Mouse (Mus musculus): ENCODE measurements at regions not wholly inside any gene's neighbourhood (a gene's known extent, or its start where the extent isn't known, plus 50 kb on each side); places are given as distances from the start of the nearest gene placed in this dataset.

DNA sequence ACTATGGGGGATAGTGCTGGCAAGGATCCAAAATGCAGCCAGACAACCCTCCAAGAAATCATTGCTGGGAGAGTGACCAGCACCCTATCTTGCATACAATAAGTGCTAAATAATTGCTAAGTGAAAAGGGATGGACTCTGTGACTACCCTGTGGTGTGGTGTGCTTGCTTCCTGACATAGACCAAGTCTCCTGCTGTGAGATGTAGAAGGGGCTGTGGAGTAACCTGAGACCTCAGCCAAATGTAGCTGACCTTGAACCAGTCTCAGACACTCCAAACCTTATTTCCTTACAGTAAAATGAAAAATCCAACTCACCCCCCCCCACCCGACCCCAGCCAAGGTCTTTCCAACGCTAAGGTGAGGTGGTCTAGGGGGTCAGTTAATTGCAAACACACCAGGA lies 221.2 kb upstream of the 4931429L15Rik start:
- DNase-seq (ENCODE audit: low read depth, low spot score): no peak

DNA sequence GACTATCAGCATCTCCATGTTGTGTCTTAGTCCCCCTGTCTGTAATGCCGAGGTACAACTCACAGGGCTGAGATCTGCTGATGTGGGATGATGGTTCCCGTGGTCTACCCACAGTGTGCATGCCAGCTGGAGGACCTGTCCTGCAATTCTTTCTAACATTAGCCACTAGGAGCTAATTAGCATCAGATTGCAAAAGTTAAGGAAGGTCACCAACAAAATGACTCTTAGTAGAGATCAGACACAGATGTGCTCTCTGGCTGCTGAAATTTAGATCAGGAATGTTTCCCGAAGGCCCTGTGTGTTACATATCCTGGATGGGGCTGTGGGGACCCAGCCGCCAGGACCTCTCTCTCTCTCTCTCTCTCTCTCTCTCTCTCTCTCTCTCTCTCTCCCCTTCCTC lies 218.8 kb upstream of the 4931429L15Rik start:
- no peak for DNase-seq (ENCODE audit: low read depth, low spot score)

DNA sequence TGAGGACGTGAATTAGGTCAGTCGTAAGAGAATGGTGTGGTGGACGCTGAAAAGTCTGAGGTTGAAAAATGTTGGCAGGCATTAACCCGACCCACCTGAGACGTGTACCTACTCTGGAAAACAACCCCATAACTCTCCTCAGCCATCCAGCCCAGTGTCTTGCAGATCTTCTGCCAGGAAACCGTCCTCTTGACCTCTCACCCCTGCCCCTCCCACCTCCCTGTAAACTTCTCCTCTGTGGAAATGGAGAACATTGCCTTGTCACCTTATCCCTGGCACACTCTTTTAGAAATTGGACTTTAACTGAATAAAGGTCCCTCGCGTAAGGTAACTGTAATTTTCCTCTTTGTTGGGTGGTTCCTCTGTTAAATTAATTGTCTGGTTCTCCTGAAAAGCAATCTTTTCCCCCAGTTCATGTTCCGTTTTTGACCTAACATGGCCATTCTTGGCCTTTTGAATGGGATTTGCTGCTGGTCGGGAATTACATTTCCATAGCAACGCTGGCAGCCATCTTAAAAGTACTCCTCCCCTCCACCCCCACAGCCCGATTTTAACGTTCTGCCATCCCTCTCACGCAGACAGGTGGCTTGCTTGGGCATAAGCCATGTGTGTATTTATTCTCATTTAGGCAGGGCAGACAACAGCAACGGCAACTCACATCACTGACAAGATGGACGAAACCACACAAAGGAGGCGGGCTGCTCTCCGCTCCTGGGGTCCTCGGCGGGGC lies 196.8 kb upstream of the 4931429L15Rik start:
- peak; percentile 55 for DNase-seq (ENCODE audit: low read depth, low spot score)

DNA sequence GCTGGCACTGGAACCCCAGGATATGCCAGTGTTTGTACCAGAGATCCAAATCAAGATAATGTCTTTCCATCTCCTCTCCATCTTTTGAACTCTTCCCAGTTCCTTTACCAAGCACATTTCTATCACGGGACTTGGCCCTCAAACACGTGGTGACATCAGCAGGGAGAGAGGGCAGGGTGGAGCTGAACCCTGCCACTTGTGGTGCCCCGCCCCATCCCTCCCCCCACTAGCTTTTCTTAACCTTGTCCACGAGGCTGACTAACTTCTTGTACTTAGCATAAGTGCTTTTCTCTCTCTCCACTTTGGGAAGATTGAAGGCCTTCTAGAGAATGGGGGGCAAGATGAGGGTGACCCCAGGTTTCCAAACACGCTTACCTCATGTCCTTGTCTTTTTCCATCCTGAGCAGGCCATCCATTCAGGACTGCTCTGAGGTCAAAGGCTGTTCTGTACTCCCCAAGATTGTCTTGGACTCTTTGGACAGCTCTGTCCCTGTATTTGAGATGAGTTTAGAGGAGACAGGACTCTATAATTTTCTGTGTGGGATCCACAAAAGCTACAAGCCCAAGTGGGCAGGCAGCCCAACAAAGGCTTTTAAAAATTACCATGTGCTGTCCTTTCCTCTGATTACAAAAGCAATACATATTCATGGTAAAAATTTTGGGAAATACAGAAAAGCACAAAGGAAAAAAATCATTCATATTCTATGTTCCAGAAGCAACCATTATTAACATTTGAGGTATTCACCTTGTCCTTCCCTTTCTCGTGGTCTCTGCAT lies 192.7 kb upstream of the 4931429L15Rik start:
- DNase-seq (ENCODE audit: low read depth, low spot score): no peak

DNA sequence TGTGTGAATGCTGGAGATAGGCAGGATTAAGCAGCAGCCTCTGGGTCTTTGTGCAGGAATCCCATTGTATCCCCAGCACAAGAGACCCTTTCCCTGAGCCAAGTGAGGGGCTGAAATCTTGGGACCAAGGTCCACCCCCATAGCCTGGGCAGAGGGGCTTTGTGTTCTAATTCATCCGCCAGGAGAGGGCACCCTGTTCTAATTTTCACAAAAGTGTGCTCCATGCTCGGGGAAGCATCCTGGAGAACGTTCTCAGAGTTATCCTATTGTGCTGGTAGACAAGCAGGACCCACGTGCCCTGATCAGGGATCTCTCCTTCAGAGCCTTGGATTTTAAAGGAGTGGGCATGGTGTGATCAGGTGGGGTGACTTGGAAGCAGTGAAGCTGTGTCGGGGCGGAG lies 191.5 kb upstream of the 4931429L15Rik start:
- DNase-seq (ENCODE audit: low read depth, low spot score): peak; percentile 58

DNA sequence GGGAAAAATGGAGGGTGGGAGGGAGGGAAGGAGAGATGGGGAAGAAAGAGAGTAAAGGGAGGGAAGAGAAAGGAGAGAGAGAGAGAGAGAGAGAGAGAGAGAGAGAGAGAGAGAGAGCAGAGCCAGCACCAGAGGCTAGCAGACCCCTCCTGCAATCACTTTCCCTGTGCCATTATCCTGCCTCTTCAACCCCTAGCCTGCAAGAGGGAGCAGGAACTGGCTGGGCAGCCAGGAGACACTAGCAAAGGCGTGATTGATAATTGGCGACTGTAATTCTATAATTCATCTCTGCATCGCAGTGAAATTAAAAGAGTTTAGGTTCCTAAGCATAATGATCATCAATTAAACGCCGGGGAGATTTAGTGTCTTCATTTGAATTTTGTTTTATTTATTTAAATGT lies 190.1 kb upstream of the 4931429L15Rik start:
- no peak for DNase-seq (ENCODE audit: low read depth, low spot score)

DNA sequence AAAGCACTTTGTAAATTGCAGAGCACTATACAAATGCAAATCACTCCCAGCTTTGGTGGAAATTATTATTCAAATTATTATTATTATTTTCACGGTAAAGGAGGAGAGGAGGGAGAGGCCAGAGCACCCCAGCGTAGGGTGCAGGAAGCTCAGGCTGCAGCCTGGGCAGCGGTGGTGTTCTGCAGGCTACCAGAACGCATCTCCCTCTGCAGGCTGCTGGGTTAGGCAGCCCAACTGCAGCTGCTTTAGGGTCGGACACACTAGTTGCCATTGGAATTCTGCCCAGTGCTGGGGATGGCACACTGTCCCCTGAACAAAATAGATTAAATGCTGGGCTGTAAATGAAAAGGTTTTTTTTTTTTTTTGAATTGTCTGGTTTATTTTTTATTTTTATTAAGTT lies 189.7 kb upstream of the 4931429L15Rik start:
- peak; percentile 10 for DNase-seq (ENCODE audit: low read depth, low spot score)

DNA sequence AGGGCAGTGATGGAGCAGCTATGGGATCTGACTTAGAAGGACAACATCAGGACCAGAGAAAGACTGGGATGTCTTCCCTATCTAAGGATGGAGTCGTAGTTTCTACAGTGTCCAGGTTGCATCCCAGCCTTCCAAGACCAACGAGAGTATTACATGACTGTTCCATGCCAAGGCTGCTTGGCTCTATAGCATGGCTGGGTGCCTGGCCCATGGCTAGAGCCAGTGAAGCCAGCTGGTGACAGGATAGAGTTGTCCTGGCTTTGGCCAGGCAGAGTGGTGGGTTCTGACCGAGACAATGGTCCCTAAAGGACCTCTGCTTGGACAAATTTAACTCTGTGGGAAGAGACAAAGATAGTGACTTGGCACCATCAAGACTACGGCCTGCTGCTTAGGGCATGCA lies 187.2 kb upstream of the 4931429L15Rik start:
- peak; percentile 67 for DNase-seq (ENCODE audit: low read depth, low spot score)

DNA sequence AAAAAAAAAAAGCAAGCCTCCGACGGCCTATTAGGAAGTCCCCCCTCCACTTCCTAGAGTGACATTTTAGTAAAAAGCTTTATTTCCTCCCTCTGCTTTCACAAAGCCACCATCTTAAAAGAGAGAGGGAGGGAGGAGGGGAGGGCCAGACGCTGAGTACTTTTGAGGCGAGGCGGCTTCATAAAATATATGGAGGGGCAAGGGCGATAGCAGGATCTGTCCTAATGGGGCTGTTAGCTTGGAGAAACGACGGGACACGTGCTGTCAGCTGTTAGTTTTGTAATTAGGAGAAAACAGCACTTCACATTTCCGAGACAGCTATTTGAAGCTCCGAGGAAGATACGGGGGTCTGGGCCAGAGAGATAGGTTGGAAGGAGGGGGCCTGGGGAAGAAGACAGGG lies 184.8 kb upstream of the 4931429L15Rik start:
- no peak for DNase-seq (ENCODE audit: low read depth, low spot score)

DNA sequence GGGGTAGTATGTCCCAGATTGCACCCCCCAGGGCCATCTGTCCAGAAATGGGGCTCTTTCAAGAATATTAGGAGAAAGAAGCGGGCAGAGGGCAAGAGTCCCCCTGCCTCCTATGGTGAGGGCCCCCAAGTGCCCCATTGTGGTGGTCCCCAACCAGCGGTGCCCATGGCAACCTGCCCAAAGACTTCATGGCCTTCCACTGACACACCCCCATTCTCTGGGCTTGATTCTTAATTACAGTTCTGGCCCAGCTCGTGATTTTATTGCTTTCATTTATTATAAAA lies 184.3 kb upstream of the 4931429L15Rik start:
- DNase-seq (ENCODE audit: low read depth, low spot score): no peak

DNA sequence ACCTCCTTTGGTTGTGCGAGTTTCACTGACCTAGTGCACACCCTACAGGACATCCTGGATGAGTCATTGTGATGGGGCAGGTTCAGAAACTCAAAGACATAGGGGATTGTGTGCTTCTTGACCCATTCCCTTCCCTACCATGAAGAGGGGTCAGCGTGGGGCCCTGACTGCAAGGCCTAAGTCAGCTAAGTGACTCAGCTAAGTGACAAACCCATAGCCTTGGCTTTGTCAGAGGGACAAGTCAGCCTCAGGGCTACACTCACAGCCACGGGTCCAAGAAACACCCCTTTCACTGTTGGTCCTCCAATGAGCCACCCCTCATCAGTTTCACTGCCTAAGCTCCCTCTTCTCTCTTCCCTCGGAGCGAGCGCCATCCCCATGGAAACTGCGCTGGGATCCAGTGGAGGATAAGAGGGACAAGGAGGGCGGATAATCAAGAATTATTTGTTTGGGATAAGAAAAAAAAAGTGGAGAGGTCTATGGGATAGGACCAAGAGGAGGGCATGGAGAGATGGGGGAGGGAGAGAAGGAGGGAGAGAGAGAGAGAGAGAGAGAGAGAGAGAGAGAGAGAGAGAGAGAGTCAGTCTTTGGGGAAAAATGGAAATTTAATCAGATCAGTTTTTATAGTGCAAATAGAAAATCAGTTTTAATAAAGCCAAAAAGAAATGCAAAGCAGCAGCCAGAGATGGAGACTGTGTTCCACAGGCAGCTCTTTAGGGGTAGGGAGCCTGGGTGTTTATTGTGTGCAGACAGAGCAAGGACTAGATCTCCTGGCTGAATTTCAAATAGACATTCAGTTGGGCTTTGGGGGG lies 183.7 kb upstream of the 4931429L15Rik start:
- no peak for DNase-seq (ENCODE audit: low read depth, low spot score)

DNA sequence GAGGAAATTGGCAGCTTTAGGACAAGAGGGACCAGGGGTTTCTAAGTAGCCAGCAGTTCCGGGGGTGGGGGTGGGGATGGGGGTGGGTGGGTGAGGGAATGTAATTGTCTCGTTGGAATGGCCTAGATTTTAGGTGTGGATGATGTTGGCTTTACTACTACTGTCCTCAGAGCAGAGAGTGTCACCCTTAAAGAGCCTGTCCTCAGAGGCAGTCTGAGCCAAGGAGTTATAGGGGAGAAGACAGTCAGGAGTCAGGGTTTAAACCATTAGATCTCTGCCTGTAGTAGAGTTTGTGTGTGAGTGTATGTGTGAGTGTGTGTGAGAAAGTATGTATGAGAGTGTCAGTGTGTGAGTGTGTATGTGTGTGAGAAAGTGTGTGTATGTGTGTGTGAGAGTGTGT lies 179.6 kb upstream of the 4931429L15Rik start:
- no peak for DNase-seq (ENCODE audit: low read depth, low spot score)

DNA sequence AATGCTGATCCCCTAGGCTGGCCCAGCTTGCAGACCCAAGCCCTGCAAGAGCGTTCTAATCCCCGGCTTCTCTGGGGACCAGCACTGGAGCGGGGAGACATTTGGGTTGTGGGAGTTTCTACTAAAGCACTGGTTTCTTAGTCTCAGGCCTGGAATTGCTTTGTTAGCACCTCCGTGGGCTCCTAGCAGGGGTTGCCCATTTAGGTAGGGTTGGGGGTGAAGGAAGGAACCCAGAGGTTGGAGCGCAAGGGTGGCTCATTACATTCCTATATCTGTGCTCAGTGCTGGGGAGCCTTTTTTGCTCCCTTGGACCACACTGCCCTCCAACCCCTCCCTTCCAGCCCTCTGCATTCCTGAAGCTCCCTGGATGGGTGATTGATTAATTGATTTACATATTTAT lies 179.1 kb upstream of the 4931429L15Rik start:
- DNase-seq (ENCODE audit: low read depth, low spot score): no peak

DNA sequence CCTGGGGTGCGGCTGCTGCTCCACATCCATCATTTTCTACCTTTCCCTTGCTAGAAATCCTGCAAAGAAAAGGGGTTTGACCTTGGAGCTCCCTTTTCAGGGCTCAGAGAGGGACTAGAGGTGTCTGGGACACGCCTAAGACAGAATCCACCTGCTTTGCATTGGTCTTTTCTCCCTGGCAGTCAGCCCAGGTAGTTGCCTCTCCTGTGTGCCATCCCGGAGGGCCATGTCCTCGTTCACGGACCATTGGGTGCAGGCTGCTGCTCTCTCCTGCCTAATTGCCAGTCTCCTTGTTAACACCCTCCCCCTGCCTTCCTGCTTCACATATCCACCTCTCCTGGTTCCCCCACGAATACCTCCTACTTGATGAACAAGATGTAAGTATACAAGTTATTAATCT lies 175.5 kb upstream of the 4931429L15Rik start:
- no peak for DNase-seq (ENCODE audit: low read depth, low spot score)

DNA sequence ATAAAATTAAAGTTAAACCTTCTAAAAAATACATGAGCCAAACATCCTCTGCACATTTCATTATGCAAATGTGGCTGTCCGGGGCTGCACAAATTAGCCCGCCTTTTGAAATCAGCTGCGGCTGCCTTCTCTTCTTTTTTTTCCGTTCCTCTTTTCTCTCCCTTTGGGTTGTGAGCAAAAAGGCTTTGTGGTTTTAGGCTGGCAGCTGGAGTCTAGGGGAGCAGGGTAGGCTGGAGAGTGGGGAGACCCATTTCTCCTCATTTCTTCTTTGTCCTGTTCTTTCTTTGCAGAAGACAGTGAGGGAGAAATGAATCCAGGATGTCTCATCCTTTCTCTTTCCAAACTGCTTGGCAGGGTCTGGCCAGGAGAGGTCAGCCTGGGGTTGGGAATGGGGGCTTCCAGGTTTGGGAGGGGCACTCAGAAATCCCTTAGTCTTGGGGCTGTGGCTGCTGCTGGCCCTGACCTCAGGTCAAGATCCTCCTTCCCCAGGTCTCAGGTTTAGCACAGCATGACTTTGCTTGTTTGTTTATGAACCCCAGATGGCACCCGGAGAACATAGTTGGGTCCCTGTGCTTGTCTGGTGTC lies 163.2 kb upstream of the 4931429L15Rik start:
- DNase-seq (ENCODE audit: low read depth, low spot score): no peak

DNA sequence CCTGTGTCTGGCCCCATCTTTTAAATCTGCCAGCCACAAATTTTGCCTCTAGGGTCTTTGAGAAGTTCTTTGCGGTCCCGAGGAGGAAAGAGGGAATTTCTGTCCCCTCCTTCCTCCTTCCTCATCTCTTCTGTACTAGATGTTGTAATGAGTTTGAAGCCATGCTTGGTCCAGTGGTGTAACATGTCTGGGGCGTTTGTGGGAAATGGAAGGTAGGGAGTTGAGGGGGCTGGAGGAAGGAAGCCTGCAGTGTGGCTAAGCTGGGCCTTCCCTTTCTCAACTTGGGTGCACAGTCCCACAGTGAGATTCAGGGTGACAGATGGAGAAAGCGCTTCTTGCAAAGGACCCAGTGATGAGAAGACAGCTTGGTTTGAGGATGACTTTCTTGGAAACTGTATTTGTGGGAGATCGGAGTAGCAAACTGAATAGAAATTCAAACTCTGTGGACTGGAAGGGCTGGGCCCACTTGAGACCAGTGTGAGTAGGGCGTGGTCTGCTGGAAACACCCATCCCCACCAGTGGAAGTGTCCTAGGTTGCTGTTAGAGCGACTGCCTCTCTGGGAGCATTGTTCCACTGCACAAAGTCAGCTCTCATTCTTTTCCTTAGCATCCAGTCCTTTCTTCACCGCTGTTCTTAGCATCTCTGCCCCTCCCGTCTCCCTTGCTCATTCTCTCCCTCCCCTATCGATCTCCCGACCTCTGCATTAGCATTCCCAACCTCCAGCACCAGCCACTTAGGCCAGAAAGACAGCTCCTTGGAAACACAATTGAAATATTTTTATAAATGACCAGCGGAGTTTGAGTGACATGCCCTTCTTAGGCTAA lies 162.5 kb upstream of the 4931429L15Rik start:
- DNase-seq (ENCODE audit: low read depth, low spot score): no peak

DNA sequence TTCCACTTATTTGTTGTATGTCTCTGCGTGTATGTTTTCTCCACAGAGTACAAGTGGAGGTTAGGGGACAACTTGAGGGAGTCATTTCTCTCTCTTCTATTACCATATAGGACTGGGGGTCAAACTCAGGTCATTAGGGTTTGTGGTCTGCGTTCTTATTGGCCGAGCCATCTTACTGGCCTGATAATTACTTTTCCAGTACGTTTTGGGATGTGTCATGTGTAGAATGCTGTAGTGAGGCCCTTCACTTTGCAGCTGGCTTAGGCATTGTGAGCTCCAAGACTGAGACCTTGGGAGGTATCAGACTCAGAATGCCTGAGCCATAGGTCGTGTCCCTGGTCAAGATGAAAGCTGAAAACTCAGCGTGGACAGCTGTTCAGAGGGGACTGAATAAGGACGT lies 161.7 kb upstream of the 4931429L15Rik start:
- DNase-seq (ENCODE audit: low read depth, low spot score): no peak

DNA sequence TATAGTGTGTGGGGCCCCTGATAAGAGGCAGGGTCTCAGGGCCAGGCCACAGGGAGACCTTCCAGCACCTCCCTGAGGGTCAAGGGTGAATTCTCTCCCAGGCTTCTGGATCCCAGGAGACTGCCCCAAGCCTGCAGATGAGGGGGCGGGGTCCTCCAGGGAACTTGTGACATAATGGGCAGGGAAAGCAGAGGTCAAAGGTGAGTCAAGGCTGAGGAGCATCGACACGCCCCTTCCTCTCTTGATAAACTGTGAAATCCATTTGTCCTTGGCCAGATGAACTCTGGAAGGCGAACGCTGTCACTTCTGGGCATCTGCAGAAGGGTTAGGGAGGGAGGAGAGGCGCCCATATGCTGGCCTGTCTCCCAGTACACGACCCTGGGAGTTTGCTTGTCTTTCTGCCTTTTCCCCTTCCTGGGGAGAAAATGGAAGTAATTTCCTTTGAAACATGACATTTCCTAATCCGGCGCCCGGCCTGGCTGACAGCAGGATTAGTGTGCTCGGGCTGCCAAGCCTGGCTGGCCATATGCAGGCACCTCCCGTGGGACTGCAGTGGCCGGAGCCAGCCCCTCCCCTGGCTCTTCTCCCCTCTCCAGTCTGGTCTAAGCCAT lies 160.4 kb upstream of the 4931429L15Rik start:
- peak; percentile 83 for DNase-seq (ENCODE audit: low read depth, low spot score)

DNA sequence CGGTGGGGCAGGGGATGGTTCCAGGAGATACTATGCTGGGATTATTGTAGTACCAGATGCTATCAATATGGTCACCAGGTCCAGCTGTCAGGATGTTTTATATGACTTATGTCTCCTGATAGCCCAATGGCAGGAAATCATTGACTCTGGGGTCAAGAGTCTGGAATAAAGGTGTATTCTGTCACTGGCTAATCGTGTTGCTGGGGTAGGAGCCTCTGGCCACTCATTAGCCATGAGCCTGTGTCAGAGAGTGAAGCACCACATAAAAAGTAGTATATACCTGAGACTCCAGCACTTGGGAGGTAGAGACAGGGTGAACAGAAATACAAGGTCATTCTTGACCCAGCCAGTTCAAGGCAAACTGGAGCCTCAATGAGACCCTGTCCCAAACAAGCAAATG lies 158.8 kb upstream of the 4931429L15Rik start:
- DNase-seq (ENCODE audit: low read depth, low spot score): no peak

DNA sequence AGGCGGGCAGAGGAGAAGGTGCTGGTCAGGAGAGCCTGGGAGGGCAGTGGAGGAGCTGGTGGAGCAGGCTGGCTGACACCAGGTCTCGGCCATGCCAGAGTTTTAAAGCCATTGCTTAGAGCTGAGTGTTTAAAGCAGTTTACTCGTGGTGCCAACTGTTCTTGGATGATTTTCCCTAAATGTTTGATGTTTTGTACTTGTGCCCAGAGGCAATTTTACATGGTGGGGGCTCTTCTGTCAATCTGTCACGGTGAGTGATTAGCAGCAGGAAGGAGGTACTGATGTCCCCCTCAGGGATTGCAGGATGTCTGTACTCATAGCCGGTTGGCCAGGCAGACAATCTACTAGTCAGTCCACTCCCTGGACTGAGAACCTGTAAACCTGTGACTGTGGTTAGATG lies 156.7 kb upstream of the 4931429L15Rik start:
- DNase-seq (ENCODE audit: low read depth, low spot score): no peak

DNA sequence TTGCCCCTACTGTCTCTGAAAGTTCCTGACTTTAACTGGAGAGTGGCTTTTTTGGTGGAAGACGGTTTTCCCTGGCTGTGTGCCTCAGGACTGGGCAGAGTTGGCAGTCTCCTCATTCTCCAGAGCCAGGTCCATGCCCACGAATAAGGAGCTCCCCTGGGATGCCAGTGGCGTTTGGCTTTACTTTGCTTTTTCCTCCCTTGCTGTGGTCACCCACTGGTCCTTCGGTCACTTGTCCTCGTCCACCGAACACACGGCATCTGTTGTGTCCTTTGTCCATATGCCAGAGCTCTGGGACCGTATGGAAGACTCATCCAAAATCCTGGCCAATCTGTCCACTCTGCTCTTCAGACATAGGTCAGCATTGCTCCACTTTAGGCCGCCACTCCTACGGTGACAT lies 153.9 kb upstream of the 4931429L15Rik start:
- DNase-seq (ENCODE audit: low read depth, low spot score): peak; percentile 95
